Mouse (Mus musculus) cerebellum, adult (tissue): ENCODE data around the gene Cacna2d3.

Source experiments
- ATAC-seq: cut with Nextera tagmentation; 2 replicates; pipeline ENCODE4 v1.9.2; 2017; ENCODE audit warnings: mild to moderate bottlenecking, moderate library complexity, mixed read lengths; ENCODE audit not compliant: insufficient number of reproducible peaks, low FRiP score, low TSS enrichment

Cacna2d3 gene

GRCm38 (mm10) chr14:29721488-29722385, at the start of gene Cacna2d3:
Gene Cacna2d3, minus strand, starts transcription at chr14:29721864.
- 0 out of 2 replicates have a peak, but pooled peaks have one; percentile 17 for ATAC-seq

DNA sequence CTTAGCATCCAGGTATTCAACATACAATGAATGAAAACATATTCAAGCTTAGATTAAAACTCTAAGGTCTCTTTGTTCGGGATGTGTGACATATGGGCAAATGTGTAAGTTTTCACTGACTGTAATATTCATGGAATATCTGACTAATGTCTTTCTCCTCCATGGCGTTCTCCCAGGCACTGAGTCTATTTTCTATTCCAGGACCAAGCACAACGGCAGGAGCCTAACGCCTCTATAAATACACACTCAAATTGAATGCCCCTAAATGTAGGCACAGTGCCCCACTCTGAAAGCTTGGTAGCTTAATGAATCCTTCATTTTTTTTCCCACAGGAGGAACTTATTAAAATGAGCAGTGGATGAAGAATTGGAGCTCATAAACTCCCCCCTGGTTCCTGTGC, 47.8 kb upstream of the Cacna2d3 start:
- no peak for ATAC-seq

DNA sequence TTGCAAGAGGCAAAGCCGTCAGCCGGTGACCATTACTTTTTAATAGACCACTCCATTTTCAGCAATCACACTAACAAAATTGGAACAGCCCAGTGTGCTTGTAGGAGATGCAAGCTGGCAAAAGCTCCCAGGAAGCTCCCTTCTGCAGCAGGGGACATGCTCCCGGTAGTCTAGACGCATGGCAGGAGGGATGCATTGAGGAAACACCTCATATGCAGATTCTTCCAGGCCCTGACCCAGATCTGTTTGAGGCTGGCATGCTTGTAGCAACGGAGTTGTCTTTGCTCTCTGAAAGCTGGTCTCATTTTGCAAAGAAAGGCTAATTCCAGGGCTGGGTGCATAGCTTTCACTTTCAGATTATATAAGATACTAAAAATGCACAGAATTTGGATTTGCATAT, 31.2 kb upstream of the Cacna2d3 start:
- ATAC-seq = no peak

DNA sequence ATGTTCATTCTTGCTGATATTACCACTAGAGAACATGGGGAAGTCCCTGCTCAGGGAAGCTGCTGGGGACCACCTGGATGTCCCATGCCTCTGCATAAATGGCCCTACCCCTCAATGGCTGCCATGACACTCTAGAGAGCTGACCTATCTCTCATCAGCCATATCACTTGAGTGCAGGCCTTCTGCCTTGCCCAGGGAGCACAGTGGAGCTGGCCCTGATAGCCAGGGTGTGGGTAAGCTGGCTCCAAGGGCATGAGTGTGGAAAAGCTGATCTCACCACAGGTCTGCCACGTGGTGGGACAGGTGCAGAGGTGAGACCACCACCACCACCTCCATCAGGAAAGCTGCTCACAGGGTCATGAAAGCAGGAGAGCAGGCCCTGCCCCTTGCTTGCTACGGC, 17.1 kb upstream of the Cacna2d3 start:
- ATAC-seq = no peak

DNA sequence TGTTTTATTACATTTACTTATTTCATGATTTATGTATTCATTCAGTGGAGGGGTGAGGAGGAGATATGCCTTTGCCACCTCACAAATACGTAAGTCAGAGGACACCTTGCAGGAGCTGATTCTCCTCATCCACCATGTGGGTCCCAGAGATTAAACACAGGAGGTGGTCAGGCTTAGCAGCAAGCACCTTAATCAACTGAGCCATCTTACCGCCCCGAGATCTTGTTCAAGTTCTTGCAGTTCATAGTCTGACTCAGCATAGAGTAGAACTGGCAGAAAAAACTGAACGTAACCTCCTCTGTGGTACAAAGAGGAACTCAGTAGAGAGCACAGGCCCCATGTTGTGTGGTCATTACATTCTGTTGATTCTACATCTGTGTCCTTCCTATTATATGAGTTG, 8.6 kb upstream of the Cacna2d3 start:
- ATAC-seq = no peak

DNA sequence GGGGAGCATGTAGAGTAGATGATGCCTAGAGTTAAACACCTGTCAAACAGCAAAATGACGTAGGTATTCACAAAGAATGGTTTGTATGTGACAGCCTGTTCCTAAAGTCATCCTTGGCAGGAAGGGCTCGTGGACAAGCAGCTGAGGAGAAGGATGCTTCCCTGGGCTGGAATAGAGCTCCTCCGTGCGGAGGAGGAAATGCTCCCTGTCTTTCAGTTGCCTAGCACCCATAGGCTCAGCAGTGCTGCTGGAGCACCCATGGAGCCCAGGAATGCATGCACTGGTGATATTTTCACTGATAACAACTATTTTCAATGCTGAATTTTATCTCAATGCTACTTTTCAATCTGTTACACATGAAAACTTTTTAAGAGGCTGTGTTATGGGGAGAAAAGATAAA, 7.3 kb upstream of the Cacna2d3 start:
- no peak for ATAC-seq

DNA sequence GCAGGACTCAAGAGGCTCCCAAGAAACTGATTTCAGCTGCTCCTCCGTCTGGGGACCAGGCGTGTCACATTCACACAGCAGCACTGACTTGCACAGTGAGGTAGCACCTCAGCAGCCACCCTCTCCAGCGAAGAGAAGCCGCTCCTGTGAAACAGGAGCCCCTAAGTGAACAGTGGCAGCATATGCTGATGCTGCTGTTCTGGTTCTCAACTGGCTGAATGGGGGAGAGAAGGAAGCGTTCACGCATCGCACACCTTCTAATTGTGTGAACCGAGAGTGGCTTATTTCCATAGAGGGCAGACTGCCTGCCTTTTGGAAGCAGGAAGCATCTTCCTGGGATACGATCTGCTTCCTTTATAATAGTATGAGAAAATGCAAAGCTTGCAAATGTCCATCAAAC, 5.9 kb upstream of the Cacna2d3 start:
- ATAC-seq = no peak

- 0 out of 2 replicates have a peak, but pooled peaks have one; percentile 1 for ATAC-seq
Measured at GRCm38 (mm10) chr14:29723267-29723666, 1.6 kb upstream of the Cacna2d3 start.

- peak; percentile 21; the same call in 1 of the 2 replicates for ATAC-seq
Measured at GRCm38 (mm10) chr14:29722386-29723221, 940 bp upstream of the Cacna2d3 start.

DNA sequence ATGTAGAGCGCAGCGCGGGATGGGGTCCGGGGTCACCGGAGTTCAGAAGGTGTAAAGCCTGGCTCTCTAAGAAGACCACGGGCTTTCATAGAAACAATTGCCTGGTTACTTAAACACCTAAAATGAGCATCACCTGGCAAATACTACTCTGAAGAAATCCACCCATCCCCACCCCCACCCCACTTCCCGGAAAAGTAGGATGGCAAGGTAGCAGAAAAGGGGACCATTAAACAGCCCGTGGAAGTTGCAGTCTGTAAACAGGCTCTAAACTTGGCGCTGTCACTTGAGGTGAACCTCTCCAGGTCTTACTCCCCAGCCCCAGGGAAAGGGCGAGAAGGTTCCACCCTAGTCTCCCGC, 555 bp downstream of the Cacna2d3 start:
- 0 out of 2 replicates have a peak, but pooled peaks have one; percentile 1 for ATAC-seq

DNA sequence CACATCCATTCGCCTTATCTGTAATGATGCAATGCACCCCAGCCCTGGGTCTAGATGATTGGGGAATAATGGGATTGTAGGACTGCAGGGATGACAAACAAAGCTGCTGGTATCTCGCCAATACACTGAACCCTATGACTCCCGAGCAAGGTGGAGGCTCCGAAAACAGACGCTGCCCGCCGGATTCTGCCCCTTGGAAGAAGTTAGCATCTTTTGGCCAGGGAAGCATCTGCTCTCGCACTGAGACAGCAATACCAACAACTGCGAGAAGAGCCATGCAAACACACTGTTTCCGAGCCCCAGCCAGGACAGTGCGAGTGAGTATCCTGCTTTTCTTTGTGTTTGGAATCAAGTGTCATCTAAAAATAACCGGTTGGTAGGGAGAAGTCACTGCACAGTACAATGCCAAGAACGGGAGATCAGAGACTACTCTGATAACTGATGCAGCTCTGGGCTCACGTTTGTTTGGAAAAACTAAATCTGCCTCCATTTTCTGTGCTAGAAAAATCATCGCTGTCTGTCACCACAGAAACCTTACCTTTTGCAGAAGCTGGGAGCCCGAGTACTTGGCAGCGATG, 1.2 kb downstream of the Cacna2d3 start:
- ATAC-seq = no peak

DNA sequence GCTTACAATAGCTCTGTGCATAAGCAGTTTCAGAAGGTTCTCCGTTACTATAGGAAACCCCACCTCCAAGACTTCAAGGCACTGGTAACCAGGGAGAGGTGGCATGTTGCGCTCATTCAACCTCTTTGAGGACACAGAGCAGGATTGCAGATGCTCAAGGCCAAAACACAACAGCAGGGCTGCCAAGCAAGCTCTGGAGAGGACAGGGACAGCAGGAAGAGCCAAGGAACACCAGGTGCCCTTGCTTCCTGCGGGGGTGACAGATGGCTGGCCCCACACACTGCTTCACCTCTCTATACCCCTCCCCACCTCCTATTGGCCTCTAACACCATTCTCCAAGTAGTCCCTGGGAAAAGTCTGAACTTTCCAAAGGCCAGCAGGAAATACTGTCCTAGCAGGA, 9.0 kb downstream of the Cacna2d3 start:
- ATAC-seq = no peak

GRCm38 (mm10) chr14:29707561-29708335, 13.9 kb downstream of the Cacna2d3 start:
- peak; percentile 46; the same call in 1 of the 2 replicates for ATAC-seq

GRCm38 (mm10) chr14:29702762-29703161, 18.9 kb downstream of the Cacna2d3 start:
- ATAC-seq = no peak

GRCm38 (mm10) chr14:29696131-29696530, 25.5 kb downstream of the Cacna2d3 start:
- peak; percentile 32 for ATAC-seq

- no peak for ATAC-seq
Measured at GRCm38 (mm10) chr14:29672436-29673050, 49.1 kb downstream of the Cacna2d3 start.

- ATAC-seq = no peak
Measured at GRCm38 (mm10) chr14:29669826-29670225, 51.8 kb downstream of the Cacna2d3 start.

DNA sequence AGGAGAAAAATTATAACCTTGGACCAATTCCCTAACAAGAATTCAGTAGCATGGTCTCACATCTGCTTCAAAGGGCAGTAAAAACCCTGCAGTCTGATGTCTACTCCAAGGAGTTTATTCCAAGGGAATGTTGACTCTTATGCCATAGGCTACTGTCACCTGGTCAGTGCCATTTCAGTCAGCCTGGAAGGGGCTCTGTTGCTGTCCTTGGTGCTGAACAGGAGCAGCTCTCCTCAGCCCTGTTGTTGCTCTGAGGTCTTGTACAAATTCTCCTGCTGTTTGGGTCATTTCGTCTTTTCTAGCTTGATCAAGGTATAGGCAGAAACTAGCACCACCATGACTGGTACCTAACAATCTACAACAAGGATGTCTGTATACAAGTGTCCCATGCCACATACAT, 64.7 kb downstream of the Cacna2d3 start:
- no peak for ATAC-seq

GRCm38 (mm10) chr14:29650591-29650990, 71.1 kb downstream of the Cacna2d3 start:
- ATAC-seq = no peak

- ATAC-seq = peak; percentile 86
Measured at GRCm38 (mm10) chr14:29648721-29649120, 72.9 kb downstream of the Cacna2d3 start.
